Mouse (Mus musculus) stomach, embryonic 16.5 days (tissue): Measurements from ENCODE around the gene Tgif2. TPM values are rescaled to one million over a fixed set of nuclear protein-coding genes. Genes with fewer than 3 reads are reported as not detected.
"Not testable (repeated sequence)": the region's sequence is repeated elsewhere in the genome, so short reads cannot be mapped to it uniquely, and the experiment has no call there.

ENCODE experiments used
- ATAC-seq: fragments of 200-750 bp; cut with Nextera tagmentation; 2 replicates; pipeline ENCODE4 v1.8.0; 2017; ENCODE audit warnings: moderate number of reproducible peaks, moderate TSS enrichment; ENCODE audit not compliant: insufficient read depth, low FRiP score
- H3K27ac ChIP-seq: fragments of 300-500 bp; sonication (generic); 2 replicates; pipeline ENCODE4 v1.5.1; 2014; ENCODE audit warnings: low read length
- H3K27me3 ChIP-seq: fragments of 300-500 bp; sonication (generic); 2 replicates; pipeline ENCODE4 v1.6.1; 2014; ENCODE audit warnings: low read length, control low read depth, mixed read lengths; ENCODE audit not compliant: control insufficient read depth, insufficient read depth
- H3K36me3 ChIP-seq: fragments of 300-500 bp; sonication (generic); 2 replicates; pipeline ENCODE4 v1.6.1; 2014; ENCODE audit warnings: low read length; ENCODE audit not compliant: control insufficient read depth, insufficient read depth
- H3K4me1 ChIP-seq: fragments of 300-500 bp; sonication (generic); 2 replicates; pipeline ENCODE4 v1.6.1; 2014; ENCODE audit warnings: low read length, control low read depth, mixed read lengths; ENCODE audit not compliant: control insufficient read depth, insufficient read depth
- H3K4me2 ChIP-seq: fragments of 300-500 bp; sonication (generic); 2 replicates; pipeline ENCODE4 v1.6.1; 2014; ENCODE audit warnings: low read depth, low read length, mixed read lengths
- H3K4me3 ChIP-seq: fragments of 300-500 bp; sonication (generic); replicated peaks from 2 replicates; pipeline ENCODE4 v1.5.1; 2014; ENCODE audit warnings: mild to moderate bottlenecking, low read length
- H3K9ac ChIP-seq: fragments of 300-500 bp; sonication (generic); 2 replicates; pipeline ENCODE4 v1.6.1; 2014; ENCODE audit warnings: low read length
- H3K9me3 ChIP-seq: fragments of 300-500 bp; sonication (generic); replicated peaks from 2 replicates; pipeline ENCODE4 v1.6.1; 2016; ENCODE audit warnings: low read length, control low read depth; ENCODE audit not compliant: control insufficient read depth
- WGBS: fragments of 180-500 bp; shearing (Covaris S2); extraction: QIAGEN DNeasy Blood & Tissue Kit; methylation state at CpG from one replicate; pipeline ENCODE4 v1.1.7; 2014; 5-methylcytosine and 5-hydroxymethylcytosine counted together
- polyA plus RNA-seq: library from polyadenylated mRNA; unstranded; fragments of >200 nt; fragmentation: Nextera tagmentation; extraction: Ambion mirVana; gene quantifications from 2 replicates; pipeline ENCODE4 v1.2.1, GENCODE M21; 2015

Gene Tgif2
- polyA plus RNA-seq, 1 experiment from 2014 or later = 36.5 TPM

DNA sequence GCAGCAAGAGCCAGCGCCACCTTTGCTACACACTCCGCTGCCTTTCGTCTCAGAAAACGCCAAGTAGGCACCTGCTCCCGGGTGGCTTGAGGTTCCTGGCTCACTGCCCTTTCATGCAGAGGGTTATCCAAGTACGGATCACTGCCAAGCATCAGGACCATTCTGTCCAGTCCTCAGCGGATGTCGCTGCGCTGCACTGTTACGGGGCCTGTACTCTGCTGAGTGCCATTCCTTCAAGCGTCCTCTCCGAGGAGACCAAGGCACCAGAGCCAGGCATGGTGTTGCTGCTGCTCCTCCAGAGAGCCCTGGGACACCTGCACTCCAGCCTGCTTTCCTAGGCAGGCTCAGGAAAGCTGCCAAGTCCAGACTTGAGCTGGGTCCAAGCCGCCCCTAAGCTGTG lies 13.8 kb downstream of the Tgif2 start:
- not testable (repeated sequence) for H3K9me3 ChIP-seq, H3K9ac ChIP-seq, H3K4me3 ChIP-seq, H3K4me1 ChIP-seq, H3K27me3 ChIP-seq, ATAC-seq, H3K27ac ChIP-seq, H3K4me2 ChIP-seq
- WGBS = 82% methylated on average over 8 of the region's 13 CpGs
- H3K36me3 ChIP-seq = peaks cover 16% of the 10 kb centered on the region; the same call in 1 of the 2 replicates

DNA sequence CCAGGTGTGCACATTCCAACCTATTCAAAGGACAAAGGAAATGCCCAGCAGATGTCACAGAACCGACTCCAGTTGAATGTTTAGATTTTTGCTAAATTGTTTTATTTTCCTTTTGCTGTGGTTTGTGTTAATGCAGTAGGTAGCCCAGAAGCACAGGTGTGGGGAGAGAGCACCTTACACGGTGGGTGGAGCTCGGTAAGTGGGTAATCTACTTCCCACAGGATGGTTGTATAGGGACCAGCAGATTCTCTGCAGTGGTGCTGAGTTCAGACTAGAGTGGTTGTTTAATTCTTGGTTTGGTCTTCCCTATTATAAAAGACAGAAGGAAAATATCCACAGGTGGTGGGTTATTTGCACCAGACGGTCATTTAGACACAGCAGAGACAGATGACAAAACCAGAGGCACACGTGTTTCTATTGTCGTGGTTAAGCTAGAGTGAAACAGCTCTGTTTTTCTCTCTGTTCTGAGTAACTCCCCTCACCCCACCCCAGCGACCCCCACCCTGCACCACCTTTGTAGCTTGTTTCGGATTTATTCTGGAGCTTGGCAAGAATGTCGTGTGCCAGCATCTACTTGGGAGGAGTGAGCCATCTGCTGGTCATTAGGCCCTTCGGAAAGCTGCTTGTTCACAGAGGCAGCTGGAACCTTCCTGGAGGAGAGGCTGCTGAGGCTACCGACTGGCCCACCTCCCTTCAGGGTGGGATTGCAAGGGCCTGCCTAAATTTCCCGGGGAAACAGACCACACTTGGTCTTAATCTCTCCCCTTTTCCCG lies 14.4 kb downstream of the Tgif2 start:
- H3K4me1 ChIP-seq, H3K9me3 ChIP-seq, H3K4me3 ChIP-seq, H3K4me2 ChIP-seq, H3K27me3 ChIP-seq, H3K27ac ChIP-seq, ATAC-seq, H3K9ac ChIP-seq: not testable (repeated sequence)
- peaks cover 16% of the 10 kb centered on the region; the same call in 1 of the 2 replicates for H3K36me3 ChIP-seq
- WGBS = 40% methylated on average over 13 of the region's 13 CpGs

DNA sequence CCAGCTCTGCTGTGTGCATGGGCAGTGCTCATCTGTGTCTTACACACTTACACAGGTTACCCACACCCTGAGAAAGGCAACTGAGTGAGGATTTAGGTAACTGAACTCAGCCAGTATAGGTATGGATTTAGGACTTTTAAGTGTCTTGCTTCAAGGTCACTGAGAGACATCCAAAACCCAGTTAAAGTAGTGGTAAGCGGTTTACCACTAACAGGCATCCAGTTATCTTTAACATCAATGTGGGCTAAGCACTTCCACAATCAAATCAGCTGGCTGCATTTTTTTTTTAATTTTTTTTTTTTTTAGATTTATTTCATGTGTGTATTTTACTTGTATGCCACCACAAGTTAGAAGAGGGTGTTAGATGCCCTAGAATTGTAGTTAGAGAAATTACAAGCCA lies 16.5 kb downstream of the Tgif2 start:
- H3K4me1 ChIP-seq = peaks cover 6% of the 10 kb centered on the region
- ATAC-seq = no peak
- WGBS = 92% methylated on average over 1 of the region's 1 CpGs
- no peak overlapping the region for H3K27ac ChIP-seq
- no peak overlapping the region for H3K9ac ChIP-seq
- H3K4me2 ChIP-seq = no peak overlapping the region
- no peak overlapping the region for H3K4me3 ChIP-seq
- no peaks in the 10 kb centered on the region for H3K27me3 ChIP-seq
- H3K36me3 ChIP-seq = peaks cover 7% of the 10 kb centered on the region; the same call in 1 of the 2 replicates
- no peaks in the 10 kb centered on the region for H3K9me3 ChIP-seq

DNA sequence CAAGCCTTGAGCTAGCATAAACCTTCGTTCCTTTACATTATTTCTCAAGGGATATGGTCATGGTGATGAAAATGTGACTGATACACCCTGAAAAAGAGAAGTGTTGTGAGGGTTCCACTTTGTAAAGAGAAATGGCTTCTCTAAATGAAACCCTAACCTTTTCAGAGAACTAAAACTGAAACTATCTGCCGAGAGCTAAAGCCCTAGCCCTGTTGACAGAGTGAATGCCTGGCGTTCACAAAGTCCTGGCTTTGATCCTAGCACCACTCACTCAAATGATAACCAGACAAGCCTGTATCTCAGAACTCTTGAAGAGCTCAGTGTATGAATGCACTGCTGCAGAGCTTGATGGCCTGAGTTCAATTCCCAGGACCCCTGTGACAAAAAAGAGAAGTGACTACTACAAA lies 17.6 kb downstream of the Tgif2 start:
- H3K9me3 ChIP-seq = no peaks in the 10 kb centered on the region
- peak overlapping the region; percentile 5; the same call in 1 of the 2 replicates for H3K27ac ChIP-seq
- H3K36me3 ChIP-seq = no peaks in the 10 kb centered on the region
- H3K4me2 ChIP-seq = no peak overlapping the region
- no peaks in the 10 kb centered on the region for H3K27me3 ChIP-seq
- no peak overlapping the region for H3K9ac ChIP-seq
- no peak for ATAC-seq
- WGBS = 49% methylated on average over 3 of the region's 3 CpGs
- H3K4me1 ChIP-seq = peaks cover 12% of the 10 kb centered on the region
- H3K4me3 ChIP-seq = no peak overlapping the region

DNA sequence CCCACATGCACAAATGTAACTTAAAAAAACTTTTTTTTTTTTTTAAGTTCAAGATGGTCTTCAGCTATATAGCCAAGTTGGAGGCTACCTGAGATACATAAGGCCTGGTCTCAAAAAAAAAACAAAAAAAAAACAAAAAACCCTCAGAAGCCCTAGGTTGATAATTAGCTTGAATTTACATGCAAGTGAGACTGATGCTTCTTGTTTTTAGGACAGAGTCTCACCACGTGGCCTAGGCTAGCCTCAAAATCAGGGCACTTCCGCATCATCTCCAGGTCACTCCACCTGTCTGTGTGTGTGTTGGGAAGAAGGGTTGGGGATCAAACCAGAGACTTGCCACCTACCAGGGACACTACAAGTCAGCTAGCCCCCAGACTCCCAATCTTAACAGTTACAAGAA lies 18.0 kb downstream of the Tgif2 start, which contains the start of gene 4930518I15Rik:
Gene 4930518I15Rik, minus strand, starts transcription at position 112 of the 400 bp plus-strand sequence.
- H3K27me3 ChIP-seq = no peaks in the 10 kb centered on the region
- 72% methylated on average over 2 of the region's 2 CpGs for WGBS
- peak within 1 kb of the TSS; percentile 75 for H3K27ac ChIP-seq

DNA sequence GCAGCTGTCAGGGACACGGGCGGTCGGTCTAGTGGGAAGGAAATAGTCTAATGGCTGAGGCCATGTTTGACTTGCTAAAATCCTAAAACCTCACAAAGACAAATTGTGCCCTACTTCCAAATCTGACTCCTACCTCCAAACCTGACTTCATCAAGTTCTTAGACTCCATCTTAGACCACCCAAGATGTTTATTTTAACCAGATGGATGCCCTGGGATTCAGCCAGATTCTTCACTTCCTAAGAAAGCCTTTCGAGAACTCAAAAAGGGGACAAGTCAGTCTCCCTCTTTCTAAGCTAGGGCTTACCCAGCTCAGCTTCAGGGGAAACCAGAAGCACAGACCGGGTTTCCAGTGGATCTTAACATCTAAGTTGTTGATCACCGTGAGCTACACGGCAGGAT lies 18.9 kb downstream of the Tgif2 start:
- Histone ChIP-seq H3K9ac (no peak overlapping the region), H3K4me3 (no peak overlapping the region), H3K4me2 (no peak overlapping the region), H3K4me1 (peaks cover 12% of the 10 kb centered on the region), H3K36me3 (no peaks in the 10 kb centered on the region), H3K9me3 (no peaks in the 10 kb centered on the region), H3K27ac (peak overlapping the region; percentile 75), H3K27me3 (no peaks in the 10 kb centered on the region)
- 38% methylated on average over 7 of the region's 7 CpGs for WGBS
- no peak for ATAC-seq

More for the DNA sequence above, 18.0 kb downstream of the Tgif2 start, which contains the start of gene 4930518I15Rik:
- Histone ChIP-seq H3K36me3 (no peaks in the 10 kb centered on the region), H3K9ac (no peak within 1 kb of the TSS), H3K9me3 (no peaks in the 10 kb centered on the region), H3K4me3 (no peak within 1 kb of the TSS), H3K4me2 (no peak within 1 kb of the TSS), H3K4me1 (peaks cover 12% of the 10 kb centered on the region)
- no peak for ATAC-seq

DNA sequence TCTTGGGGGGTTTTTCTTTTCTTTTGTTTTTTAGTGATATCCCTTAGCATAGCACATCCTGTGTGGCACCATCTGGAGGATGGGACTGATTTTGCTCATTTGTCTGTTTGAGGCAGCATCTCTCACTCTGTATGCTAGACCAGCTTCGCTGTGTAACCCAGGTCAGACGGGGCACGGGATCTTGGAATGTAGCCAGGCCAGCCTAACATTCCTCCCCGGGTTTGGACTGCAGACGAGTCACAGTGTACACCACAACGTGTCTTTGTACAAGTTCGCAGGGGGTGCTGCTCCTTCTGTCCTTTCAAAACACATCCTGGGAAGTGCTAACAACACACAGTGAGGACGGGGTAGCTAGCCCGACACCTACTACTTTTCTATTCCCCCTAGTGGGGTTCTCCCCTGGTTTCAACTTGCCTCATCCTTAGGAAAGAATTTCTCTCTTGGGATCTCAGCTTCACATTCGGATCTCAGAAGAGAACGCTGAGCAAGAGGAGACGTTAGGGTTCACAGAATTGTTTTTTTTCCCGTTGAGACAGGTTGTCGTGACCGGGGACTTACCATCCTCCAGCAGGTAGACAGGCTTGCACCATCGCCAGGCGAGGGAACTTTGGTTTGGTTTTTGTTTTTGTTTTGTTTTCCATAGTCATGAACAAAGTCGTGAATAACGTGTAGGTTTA lies 22.4 kb downstream of the Tgif2 start:
- peak; percentile 4; the same call in 1 of the 2 replicates for ATAC-seq
- Histone ChIP-seq H3K9ac (peak overlapping the region; percentile 70), H3K4me2 (peak overlapping the region; percentile 77), H3K4me1 (peaks cover 19% of the 10 kb centered on the region), H3K27ac (peak overlapping the region; percentile 96), H3K27me3 (no peaks in the 10 kb centered on the region), H3K9me3 (no peaks in the 10 kb centered on the region), H3K4me3 (peak overlapping the region; percentile 96), H3K36me3 (peaks cover 11% of the 10 kb centered on the region; the same call in 1 of the 2 replicates)
- WGBS = under 1% methylated on average over 19 of the region's 19 CpGs

DNA sequence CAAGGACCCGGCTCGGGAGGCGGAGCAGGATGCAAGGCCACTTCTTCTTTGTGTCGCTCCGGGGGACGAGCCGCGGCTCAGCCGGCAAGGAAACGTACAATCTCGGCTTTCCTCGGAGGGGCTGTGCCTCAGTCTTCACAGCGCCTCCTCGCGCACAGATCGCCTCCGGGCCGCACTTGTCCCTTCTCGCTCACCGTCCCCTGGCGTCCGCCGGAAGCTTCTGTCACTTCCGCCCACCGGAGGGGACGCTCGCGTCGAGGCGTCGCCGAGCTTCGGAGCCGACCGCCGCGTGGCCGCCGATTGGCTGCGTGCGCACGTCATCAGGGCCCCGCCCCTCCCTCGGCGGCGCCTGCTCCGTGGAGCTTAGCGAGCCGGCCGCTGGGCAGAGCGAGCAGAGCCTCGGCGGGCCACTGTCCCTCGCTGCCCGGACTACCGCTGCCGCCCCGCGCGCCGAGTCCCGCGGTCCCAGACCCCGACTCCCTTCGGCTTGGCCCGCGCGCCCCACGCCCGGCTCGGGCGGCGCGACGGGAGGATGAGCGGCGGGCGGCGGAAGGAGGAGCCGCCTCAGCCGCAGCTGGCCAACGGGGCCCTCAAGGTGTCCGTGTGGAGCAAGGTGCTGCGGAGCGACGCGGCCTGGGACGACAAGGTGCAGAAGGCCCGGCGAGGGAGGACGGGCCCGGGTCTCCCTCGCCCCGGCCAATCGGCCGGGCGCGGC lies 23.1 kb downstream of the Tgif2 start, which contains the start of gene Rab5if:
Gene Rab5if, plus strand, starts transcription at position 357 of the 715 bp plus-strand sequence.
- peak within 1 kb of the TSS; percentile 96 for H3K27ac ChIP-seq

More for the DNA sequence above, 23.1 kb downstream of the Tgif2 start, which contains the start of gene Rab5if:
- H3K9me3 ChIP-seq = no peaks in the 10 kb centered on the region
- peak within 1 kb of the TSS; percentile 97 for H3K9ac ChIP-seq
- ATAC-seq = peak; percentile 97
- peak within 1 kb of the TSS; percentile 96 for H3K4me3 ChIP-seq
- peaks cover 11% of the 10 kb centered on the region; the same call in 1 of the 2 replicates for H3K36me3 ChIP-seq
- peaks cover 19% of the 10 kb centered on the region for H3K4me1 ChIP-seq
- H3K4me2 ChIP-seq = peak within 1 kb of the TSS; percentile 93
- no peaks in the 10 kb centered on the region for H3K27me3 ChIP-seq
- under 1% methylated on average over 86 of the region's 98 CpGs for WGBS
